Mouse (Mus musculus) MEL (cell line): ENCODE results near the gene Fam131c.

Experiments used
- CHD2 ChIP-seq: IDR thresholded peaks from 2 replicates; pipeline ENCODE4 v1.6.1; 2011; ENCODE audit warnings: low read length, improper control_type of control experiment
- CTCF ChIP-seq, 3 experiments: IDR thresholded peaks in 2 of 3; conservative IDR thresholded peaks in 1 of 3; 2 replicates each; pipeline ENCODE4 v1.5.1; 2011 to 2012; ENCODE audit warnings: low read length in 3 of 3, low read depth in 2 of 3, mild to moderate bottlenecking in 2 of 3, improper control_type of control experiment in 1 of 3, inconsistent platforms in 1 of 3, mixed read lengths in 1 of 3, moderate library complexity in 1 of 3; ENCODE audit not compliant: control insufficient read depth in 1 of 3, insufficient read depth in 1 of 3, poor library complexity in 1 of 3, severe bottlenecking in 1 of 3
- E2F4 ChIP-seq: IDR thresholded peaks from 2 replicates; pipeline ENCODE4 v1.6.1; 2011; ENCODE audit warnings: low read depth, low read length, improper control_type of control experiment, borderline replicate concordance
- EP300 ChIP-seq, 2 experiments: IDR thresholded peaks; 2 replicates each; pipeline ENCODE4 v1.6.1; 2011; ENCODE audit warnings: improper control_type of control experiment in 2 of 2, low read length in 2 of 2, low read depth in 1 of 2, mild to moderate bottlenecking in 1 of 2
- GATA1 ChIP-seq: IDR thresholded peaks from 2 replicates; pipeline ENCODE4 v1.6.1; 2011; ENCODE audit warnings: low read depth, low read length, improper control_type of control experiment
- NRF1 ChIP-seq: IDR thresholded peaks from 2 replicates; pipeline ENCODE4 v1.6.1; 2014; ENCODE audit warnings: low read depth, mild to moderate bottlenecking, inconsistent platforms, low read length, improper control_type of control experiment, moderate library complexity; ENCODE audit not compliant: poor library complexity, insufficient read depth, severe bottlenecking
- RAD21 ChIP-seq: IDR thresholded peaks from 2 replicates; pipeline ENCODE4 v1.6.1; 2011; ENCODE audit warnings: mild to moderate bottlenecking, low read depth, low read length, improper control_type of control experiment
- SMC3 ChIP-seq: IDR thresholded peaks from 2 replicates; pipeline ENCODE4 v1.6.1; 2011; ENCODE audit warnings: low read depth, low read length, improper control_type of control experiment
- USF1 ChIP-seq: IDR thresholded peaks from 2 replicates; pipeline ENCODE4 v1.6.1; 2014; ENCODE audit warnings: low read depth, mild to moderate bottlenecking, inconsistent platforms, low read length, improper control_type of control experiment, moderate library complexity
- ZMIZ1 ChIP-seq: IDR thresholded peaks from 2 replicates; pipeline ENCODE4 v1.6.1; 2012; ENCODE audit warnings: low read depth, mild to moderate bottlenecking, inconsistent platforms, low read length, improper control_type of control experiment, moderate library complexity

- TF ChIP-seq GATA1 (no peak), RAD21 (no peak), EP300 (IDR thresholded peaks at IDR 0.05; ENCODE audit: low read depth in 1 of 2, low read length in 2 of 2) (no peak), NRF1 (no peak), SMC3 (no peak), CTCF (IDR thresholded peaks at IDR 0.05 in 2 of 3, conservative IDR thresholded peaks at IDR 0.05 in 1 of 3; ENCODE audit: control insufficient read depth in 1 of 3, insufficient read depth in 1 of 3, low read depth in 2 of 3, low read length in 3 of 3, poor library complexity in 1 of 3, severe bottlenecking in 1 of 3) (peak in 1 of 3 experiments; percentile 4; a peak in 1 of 6 replicates), USF1 (no peak), ZMIZ1 (no peak), CHD2 (no peak), E2F4 (no peak)
Observed at GRCm38 (mm10) chr4:141386150-141386549, 18.1 kb downstream of the Fam131c start.
